10 mouse cellular contexts compared by ENCODE assay signal in the genomic region with DNA sequence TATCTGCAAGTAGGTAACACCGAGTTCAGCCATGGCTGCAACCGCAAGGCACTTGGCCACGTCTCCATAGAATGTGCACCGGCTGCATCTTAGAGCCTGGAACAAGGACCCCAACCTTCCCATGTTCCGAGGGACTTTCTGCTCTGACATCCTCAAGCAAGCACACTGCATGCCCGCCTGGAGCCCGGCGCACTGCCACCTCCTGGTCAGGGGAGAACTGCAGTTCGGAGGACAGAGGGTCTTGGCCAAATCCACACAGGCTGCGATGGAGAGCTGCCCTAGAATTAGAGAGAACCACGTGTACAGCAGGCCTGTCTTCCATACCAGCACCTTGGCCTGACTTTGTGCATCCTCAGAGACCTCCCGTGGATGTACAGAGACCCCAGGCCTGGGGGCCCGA. TPM values are rescaled to one million over a fixed set of nuclear protein-coding genes. Genes with fewer than 3 reads are reported as not detected.
DNase-seq lines count a peak whose midpoint lies in the region; ATAC-seq and TF ChIP-seq lines count a peak whose summit lies in the region.
"Had no signal": no experiment of that assay in that cellular context is flagged by ENCODE, and none has a peak within 500 bp of the region (broad histone marks: within the 10 kb centered on the region; RNA-seq: fewer than 3 reads in every experiment).

No protein-coding gene starts in this region.

- peak; percentile 46 for TF ChIP-seq CTCF in liver, adult 2 months (IDR thresholded peaks at IDR 0.05; ENCODE audit: low read depth, low read length)
- TF ChIP-seq CTCF in cortical plate, adult 2 months (IDR thresholded peaks at IDR 0.05; ENCODE audit: extremely low read depth, insufficient read depth, low read length): peak; percentile 60
- TF ChIP-seq CTCF in hindbrain, postnatal 0 days (IDR thresholded peaks at IDR 0.05; ENCODE audit: low read depth): peak; percentile 83

- no peaks in the 10 kb centered on the region for H3K79me2 ChIP-seq in liver, adult 2 months (ENCODE audit: control insufficient read depth, insufficient read depth, low read length)

- H3K9ac ChIP-seq in liver, adult 2 months (ENCODE audit: low read depth, low read length): no peak overlapping the region
- H3K9ac ChIP-seq in liver, embryonic 12.5 days: no peak overlapping the region
- no peak overlapping the region for H3K9ac ChIP-seq in hindbrain, postnatal 0 days (replicated peaks; ENCODE audit: low read length)
- no peak overlapping the region for H3K9ac ChIP-seq in midbrain, embryonic 12.5 days (replicated peaks)
- H3K9ac ChIP-seq: liver, embryonic 15.5 days had no signal

- no peaks in the 10 kb centered on the region for H3K36me3 ChIP-seq in liver, adult 2 months (ENCODE audit: control insufficient read depth, insufficient read depth, low read length)
- H3K36me3 ChIP-seq in liver, embryonic 12.5 days: no peaks in the 10 kb centered on the region
- H3K36me3 ChIP-seq in hindbrain, postnatal 0 days (ENCODE audit: insufficient read depth, low read length): no peaks in the 10 kb centered on the region
- H3K36me3 ChIP-seq in midbrain, embryonic 12.5 days: no peaks in the 10 kb centered on the region
- H3K36me3 ChIP-seq: G1E; liver, embryonic 15.5 days had no signal

- no peaks in the 10 kb centered on the region for H3K4me1 ChIP-seq in liver, adult 2 months (ENCODE audit: control insufficient read depth, insufficient read depth, low read length)
- H3K4me1 ChIP-seq in liver, embryonic 12.5 days: no peaks in the 10 kb centered on the region
- H3K4me1 ChIP-seq in cortical plate, adult 2 months (ENCODE audit: control insufficient read depth, insufficient read depth, low read length): no peaks in the 10 kb centered on the region
- no peaks in the 10 kb centered on the region for H3K4me1 ChIP-seq in hindbrain, postnatal 0 days (ENCODE audit: insufficient read depth, low read length)
- no peaks in the 10 kb centered on the region for H3K4me1 ChIP-seq in midbrain, embryonic 12.5 days
- H3K4me1 ChIP-seq: liver, embryonic 15.5 days had no signal

- TF ChIP-seq POLR2A in liver, adult 2 months (IDR thresholded peaks at IDR 0.05; ENCODE audit: extremely low read depth, insufficient read depth, low read length): no peak
- no peak for TF ChIP-seq POLR2A in cortical plate, adult 2 months (IDR thresholded peaks at IDR 0.05; ENCODE audit: extremely low read depth, insufficient read depth, low read length)

- peak; percentile 39 to 78 for DNase-seq in cerebellum, postnatal 4 days (ENCODE audit: low spot score in 2 of 2)
- DNase-seq in cerebellum, adult 11 months: no peak
- DNase-seq in liver, adult 2 months (ENCODE audit: extremely low read depth, low read depth, low spot score): no peak
- peak; percentile 53 for DNase-seq in hindbrain, postnatal 0 days (ENCODE audit: low spot score)
- peak; percentile 56 to 67 for DNase-seq in thymus, postnatal 36 days

- H3K9me3 ChIP-seq in liver, embryonic 12.5 days (replicated peaks): no peaks in the 10 kb centered on the region
- no peaks in the 10 kb centered on the region for H3K9me3 ChIP-seq in hindbrain, postnatal 0 days (ENCODE audit: low read length)
- no peaks in the 10 kb centered on the region for H3K9me3 ChIP-seq in midbrain, embryonic 12.5 days
- H3K9me3 ChIP-seq: liver, embryonic 15.5 days had no signal

- WGBS in liver, adult 2 months: 48% methylated on average over 13 of the region's 13 CpGs
- WGBS in liver, embryonic 12.5 days (ENCODE audit: insufficient replicate concordance): 41% methylated on average over 13 of the region's 13 CpGs
- WGBS in hindbrain, postnatal 0 days: 39% methylated on average over 13 of the region's 13 CpGs
- 40% methylated on average over 13 of the region's 13 CpGs for WGBS in midbrain, embryonic 12.5 days

- no peak for ATAC-seq in liver, embryonic 12.5 days
- peak; percentile 76; the same call in 1 of the 2 replicates for ATAC-seq in hindbrain, postnatal 0 days
- ATAC-seq in midbrain, embryonic 12.5 days (ENCODE audit: low FRiP score, low read depth): peak; percentile 54; the same call in 1 of the 2 replicates

- no peaks in the 10 kb centered on the region for H3K27me3 ChIP-seq in liver, adult 2 months (ENCODE audit: control insufficient read depth, insufficient read depth, low read length)
- no peaks in the 10 kb centered on the region for H3K27me3 ChIP-seq in liver, embryonic 12.5 days (replicated peaks)
- no peaks in the 10 kb centered on the region for H3K27me3 ChIP-seq in hindbrain, postnatal 0 days (ENCODE audit: insufficient read depth, low read length)
- H3K27me3 ChIP-seq in midbrain, embryonic 12.5 days: 0 out of 2 replicates have a peak, but pooled peaks cover 3% of the 10 kb centered on the region
- H3K27me3 ChIP-seq: liver, embryonic 15.5 days had no signal

- no peak overlapping the region for H3K27ac ChIP-seq in liver, adult 2 months (replicated peaks; ENCODE audit: insufficient read depth, low read depth, low read length)
- H3K27ac ChIP-seq in liver, embryonic 12.5 days: no peak overlapping the region
- H3K27ac ChIP-seq in cortical plate, adult 2 months (ENCODE audit: insufficient read depth, low read length): no peak overlapping the region
- H3K27ac ChIP-seq in hindbrain, postnatal 0 days: no peak overlapping the region
- no peak overlapping the region for H3K27ac ChIP-seq in midbrain, embryonic 12.5 days (replicated peaks)
- H3K27ac ChIP-seq: liver, embryonic 15.5 days had no signal

- no peak overlapping the region for H3K4me2 ChIP-seq in liver, embryonic 12.5 days
- H3K4me2 ChIP-seq in hindbrain, postnatal 0 days (ENCODE audit: low read depth, low read length): no peak overlapping the region
- H3K4me2 ChIP-seq in midbrain, embryonic 12.5 days (replicated peaks): no peak overlapping the region
- H3K4me2 ChIP-seq: liver, embryonic 15.5 days had no signal

- H3K4me3 ChIP-seq in liver, adult 2 months (ENCODE audit: insufficient read depth, low read depth, low read length): no peak overlapping the region
- no peak overlapping the region for H3K4me3 ChIP-seq in liver, embryonic 12.5 days
- no peak overlapping the region for H3K4me3 ChIP-seq in cortical plate, adult 2 months (ENCODE audit: insufficient read depth, low read length)
- no peak overlapping the region for H3K4me3 ChIP-seq in hindbrain, postnatal 0 days (ENCODE audit: low read length)
- H3K4me3 ChIP-seq in midbrain, embryonic 12.5 days: no peak overlapping the region
- H3K4me3 ChIP-seq: liver, embryonic 15.5 days had no signal

RNA-seq across cellular contexts. Expression of a gene that starts 29.8 kb away (rescaled TPM):
- total RNA-seq in liver, adult 2 months (2014; rRNA removed): not detected in 2 replicates
- not detected in 2 replicates for polyA plus RNA-seq in liver, adult 2 months (2012; rRNA removed)
- polyA plus RNA-seq in liver, embryonic 12.5 days (2016; fragmentation: Nextera tagmentation; extraction: Ambion mirVana): 4.3 and 4.5 TPM in 2 replicates
- 6.7 and 7.0 TPM in 2 replicates for polyA plus RNA-seq in cortical plate, adult 2 months (2012; rRNA removed)
- total RNA-seq in hindbrain, postnatal 0 days (2014; rRNA removed): not detected in 2 replicates
- polyA plus RNA-seq in hindbrain, postnatal 0 days (2015; fragmentation: Nextera tagmentation; extraction: Ambion mirVana): 0.48 and 0.68 TPM in 2 replicates
- not detected in 2 replicates for polyA plus RNA-seq in midbrain, embryonic 12.5 days (2016; fragmentation: Nextera tagmentation; extraction: Ambion mirVana)
- polyA plus RNA-seq: G1E had no signal

Comparison
In these comparisons a context has a peak if more than half of its experiments do, and no peak if none do; other contexts are left out.
1. DNase-seq: peak in cerebellum, postnatal 4 days (2 of 2), hindbrain, postnatal 0 days (single experiment) and thymus, postnatal 36 days (2 of 2); none in cerebellum, adult 11 months (single experiment) and liver, adult 2 months (single experiment).
2. Peak in every context shown above with its lines, with median percentiles within 50 percentile points of each other: CTCF ChIP-seq.